Mouse (Mus musculus): ENCODE measurements around the gene Rpl6.

DNA sequence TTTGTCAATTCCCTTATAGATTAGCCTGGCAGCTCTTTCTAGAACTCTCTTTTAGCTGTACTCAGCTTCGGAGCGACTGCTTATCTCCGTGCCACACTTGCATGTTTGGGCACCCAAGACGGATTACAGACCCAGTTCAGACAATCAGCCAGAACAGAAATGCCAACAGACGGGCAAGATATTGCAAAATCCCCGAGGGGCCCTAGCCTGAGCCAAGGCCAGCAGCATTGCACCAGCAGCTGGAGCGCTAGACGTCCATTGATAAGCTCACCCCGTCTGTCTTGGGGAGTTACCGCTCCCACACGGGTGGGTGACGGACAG is 11.8 kb downstream of the Rpl6 start:
- TF ChIP-seq POLR2A (IDR thresholded peaks at IDR 0.05; ENCODE audit: low read depth, low read length): no peak
- TF ChIP-seq CTCF (IDR thresholded peaks at IDR 0.05; ENCODE audit: extremely low read depth, insufficient read length, insufficient replicate concordance, low read depth, low read length): no peak
